Comparison of ENCODE assay signal across 25 mouse cellular contexts in genomic region chr9:28615447-28615846, GRCm38 (mm10).
"Had no signal": no experiment of that assay in that cellular context is flagged by ENCODE, and none has a peak within 500 bp of the region (broad histone marks: within the 10 kb centered on the region; RNA-seq: fewer than 3 reads in every experiment).

No protein-coding gene starts in this region.

- H3K4me3 ChIP-seq: heart, adult 2 months; heart, embryonic 13.5 days; heart, embryonic 15.5 days; hindbrain, embryonic 13.5 days; hindbrain, embryonic 15.5 days; kidney, embryonic 15.5 days; limb, embryonic 10.5 days; limb, embryonic 12.5 days; liver, embryonic 13.5 days; liver, embryonic 15.5 days had no signal

- DNase-seq: gastrocnemius, postnatal 14 days; gastrocnemius, postnatal 36 days; heart, adult 11 months; heart, adult 2 months; heart, postnatal 14 days; heart, postnatal 36 days; kidney, adult 11 months; kidney, adult 2 months; kidney, adult 9 months; kidney, postnatal 14 days; kidney, postnatal 36 days; layer of hippocampus, adult 9-11 months; layer of hippocampus, postnatal 36 days; liver; liver, embryonic 13.5 days had no signal

- H3K9me3 ChIP-seq: heart, embryonic 13.5 days; heart, embryonic 15.5 days; hindbrain, embryonic 13.5 days; hindbrain, embryonic 15.5 days; kidney, embryonic 15.5 days; limb, embryonic 10.5 days; limb, embryonic 12.5 days; liver, embryonic 15.5 days had no signal

- H3K27ac ChIP-seq: heart, adult 2 months; heart, embryonic 13.5 days; heart, embryonic 15.5 days; hindbrain, embryonic 13.5 days; hindbrain, embryonic 15.5 days; hindbrain, postnatal 0 days; kidney, embryonic 15.5 days; kidney, postnatal 0 days; limb, embryonic 10.5 days; limb, embryonic 12.5 days; liver, embryonic 13.5 days; liver, embryonic 15.5 days had no signal

- H3K9ac ChIP-seq: heart, embryonic 13.5 days; heart, embryonic 15.5 days; hindbrain, embryonic 13.5 days; hindbrain, embryonic 15.5 days; kidney, embryonic 15.5 days; limb, embryonic 12.5 days; liver, embryonic 13.5 days; liver, embryonic 15.5 days had no signal

- H3K36me3 ChIP-seq: heart, embryonic 13.5 days; heart, embryonic 15.5 days; hindbrain, embryonic 13.5 days; hindbrain, embryonic 15.5 days; kidney, embryonic 15.5 days; limb, embryonic 10.5 days; limb, embryonic 12.5 days; liver, embryonic 13.5 days; liver, embryonic 15.5 days had no signal

- H3K27me3 ChIP-seq: heart, embryonic 13.5 days; heart, embryonic 15.5 days; hindbrain, embryonic 13.5 days; hindbrain, embryonic 15.5 days; kidney, embryonic 15.5 days; limb, embryonic 12.5 days; liver, embryonic 13.5 days; liver, embryonic 15.5 days had no signal

- H3K4me1 ChIP-seq: hindbrain, embryonic 13.5 days; hindbrain, embryonic 15.5 days; kidney, embryonic 15.5 days; limb, embryonic 10.5 days; limb, embryonic 12.5 days; liver, embryonic 13.5 days; liver, embryonic 15.5 days had no signal
